Mouse (Mus musculus) forebrain, embryonic 12.5 days (tissue): Measurements from ENCODE around the gene Kcnh1. TPM values are rescaled to one million over a fixed set of nuclear protein-coding genes. Genes with fewer than 3 reads are reported as not detected.

Experiments used
- ATAC-seq: fragments of 200-750 bp; cut with Nextera tagmentation; 2 replicates; pipeline ENCODE4 v1.8.0; 2017; ENCODE audit warnings: moderate TSS enrichment; ENCODE audit not compliant: low FRiP score
- H3K27ac ChIP-seq: fragments of 300-500 bp; sonication (generic); 2 replicates; pipeline ENCODE4 v1.5.1; 2016; ENCODE audit warnings: mild to moderate bottlenecking
- H3K27me3 ChIP-seq: fragments of 300-500 bp; sonication (generic); 2 replicates; pipeline ENCODE4 v1.6.1; 2016; ENCODE audit warnings: mild to moderate bottlenecking
- H3K36me3 ChIP-seq: fragments of 300-500 bp; sonication (generic); replicated peaks from 2 replicates; pipeline ENCODE4 v1.6.1; 2016; ENCODE audit warnings: mild to moderate bottlenecking
- H3K4me1 ChIP-seq: fragments of 300-500 bp; sonication (generic); 2 replicates; pipeline ENCODE4 v1.6.1; 2016
- H3K4me2 ChIP-seq: fragments of 300-500 bp; sonication (generic); 2 replicates; pipeline ENCODE4 v1.6.1; 2016; ENCODE audit warnings: mild to moderate bottlenecking, moderate library complexity
- H3K4me3 ChIP-seq: fragments of 300-500 bp; sonication (generic); replicated peaks from 2 replicates; pipeline ENCODE4 v1.5.1; 2016; ENCODE audit warnings: mild to moderate bottlenecking
- H3K9ac ChIP-seq: fragments of 300-500 bp; sonication (generic); 2 replicates; pipeline ENCODE4 v1.6.1; 2016; ENCODE audit warnings: mild to moderate bottlenecking
- H3K9me3 ChIP-seq: fragments of 300-500 bp; sonication (generic); 2 replicates; pipeline ENCODE4 v1.6.1; 2016
- WGBS: fragments of 180-500 bp; shearing (Covaris S2); methylation state at CpG from one replicate; pipeline ENCODE4 v1.1.7; 2016; 5-methylcytosine and 5-hydroxymethylcytosine counted together
- polyA plus RNA-seq: library from polyadenylated mRNA; unstranded; fragments of >200 nt; fragmentation: Nextera tagmentation; extraction: Ambion mirVana; gene quantifications from 2 replicates; pipeline ENCODE4 v1.2.1, GENCODE M21; 2016

Kcnh1 gene
- 0.57 and 0.86 TPM in 2 replicates for polyA plus RNA-seq

- H3K9me3 ChIP-seq, result no peaks in the 10 kb centered on the region
- WGBS, result under 1% methylated on average over 69 of the region's 73 CpGs
- peak within 1 kb of the TSS; percentile 91 for H3K4me2 ChIP-seq
- peak within 1 kb of the TSS; percentile 65 for H3K9ac ChIP-seq
- no peaks in the 10 kb centered on the region for H3K36me3 ChIP-seq
- H3K4me3 ChIP-seq, result peak within 1 kb of the TSS; percentile 56
- H3K27ac ChIP-seq, result no peak within 1 kb of the TSS
- peak; percentile 94 for ATAC-seq
- H3K4me1 ChIP-seq, result peaks cover 12% of the 10 kb centered on the region
- peaks cover 40% of the 10 kb centered on the region for H3K27me3 ChIP-seq
These were observed at the start of gene Kcnh1 for GRCm38 (mm10) chr1:192190508-192191321. Gene Kcnh1, plus strand, starts transcription at chr1:192190774.

DNA sequence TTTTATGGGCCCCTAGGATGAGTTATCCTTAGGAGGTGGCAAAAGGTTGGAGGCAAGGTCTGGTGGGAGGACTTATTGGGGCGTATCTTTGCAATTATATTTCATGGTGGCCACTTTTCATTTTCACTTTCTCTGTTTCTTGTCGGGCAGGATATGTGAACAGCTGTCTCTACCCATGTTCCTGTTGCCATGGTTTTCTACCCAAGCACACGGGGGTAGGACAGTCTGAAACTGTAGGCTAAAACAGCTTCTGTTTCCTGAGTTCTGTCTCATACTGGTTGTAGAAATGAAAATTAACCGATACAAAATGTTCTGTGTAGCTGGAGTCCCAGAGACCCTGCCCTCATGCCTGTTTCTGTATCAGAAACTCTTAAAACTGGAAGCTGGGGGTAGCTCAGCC is 39.4 kb upstream of the Kcnh1 start:
- no peaks in the 10 kb centered on the region for H3K9me3 ChIP-seq
- no peak overlapping the region for H3K4me3 ChIP-seq
- 93% methylated on average over 4 of the region's 4 CpGs for WGBS
- no peaks in the 10 kb centered on the region for H3K4me1 ChIP-seq
- no peaks in the 10 kb centered on the region for H3K36me3 ChIP-seq
- no peak overlapping the region for H3K9ac ChIP-seq
- H3K27me3 ChIP-seq, result no peaks in the 10 kb centered on the region
- H3K27ac ChIP-seq, result no peak overlapping the region
- no peak for ATAC-seq
- H3K4me2 ChIP-seq, result no peak overlapping the region

- no peak overlapping the region for H3K4me3 ChIP-seq
- no peak overlapping the region for H3K4me2 ChIP-seq
- H3K4me1 ChIP-seq, result no peaks in the 10 kb centered on the region; the same call in 1 of the 2 replicates
- no peak for ATAC-seq
- WGBS, result 89% methylated on average over 3 of the region's 3 CpGs
- no peaks in the 10 kb centered on the region for H3K36me3 ChIP-seq
- H3K27ac ChIP-seq, result no peak overlapping the region
- no peaks in the 10 kb centered on the region for H3K27me3 ChIP-seq
- H3K9me3 ChIP-seq, result no peaks in the 10 kb centered on the region
- no peak overlapping the region for H3K9ac ChIP-seq
These were observed 19.1 kb upstream of the Kcnh1 start for GRCm38 (mm10) chr1:192171477-192171876.

GRCm38 (mm10) chr1:192179877-192180276 is 10.7 kb upstream of the Kcnh1 start:
- no peak overlapping the region for H3K4me3 ChIP-seq
- no peak for ATAC-seq
- no peaks in the 10 kb centered on the region for H3K36me3 ChIP-seq
- no peaks in the 10 kb centered on the region for H3K4me1 ChIP-seq
- H3K27ac ChIP-seq, result no peak overlapping the region
- 80% methylated on average over 3 of the region's 3 CpGs for WGBS
- no peaks in the 10 kb centered on the region for H3K27me3 ChIP-seq
- H3K9me3 ChIP-seq, result no peaks in the 10 kb centered on the region
- H3K4me2 ChIP-seq, result no peak overlapping the region
- no peak overlapping the region for H3K9ac ChIP-seq

GRCm38 (mm10) chr1:192181696-192182257 is 8.8 kb upstream of the Kcnh1 start:
- Histone ChIP-seq H3K36me3 (no peaks in the 10 kb centered on the region), H3K27me3 (no peaks in the 10 kb centered on the region), H3K4me3 (no peak overlapping the region), H3K27ac (no peak overlapping the region), H3K4me2 (no peak overlapping the region), H3K9me3 (no peaks in the 10 kb centered on the region), H3K4me1 (no peaks in the 10 kb centered on the region), H3K9ac (no peak overlapping the region)
- WGBS, result 84% methylated on average over 4 of the region's 4 CpGs
- no peak for ATAC-seq

- Histone ChIP-seq H3K9me3 (no peaks in the 10 kb centered on the region), H3K36me3 (no peaks in the 10 kb centered on the region), H3K4me3 (no peak overlapping the region), H3K27me3 (peaks cover 40% of the 10 kb centered on the region), H3K4me2 (no peak overlapping the region), H3K9ac (no peak overlapping the region), H3K27ac (no peak overlapping the region), H3K4me1 (peaks cover 12% of the 10 kb centered on the region)
- WGBS, result 9% methylated on average over 4 of the region's 4 CpGs
- ATAC-seq, result peak; percentile 55
These were observed 1.5 kb upstream of the Kcnh1 start for GRCm38 (mm10) chr1:192189056-192189455.

- H3K4me3 ChIP-seq, result no peak overlapping the region
- ATAC-seq, result no peak
- H3K9me3 ChIP-seq, result no peaks in the 10 kb centered on the region
- H3K4me2 ChIP-seq, result no peak overlapping the region
- no peaks in the 10 kb centered on the region for H3K36me3 ChIP-seq
- peaks cover 12% of the 10 kb centered on the region for H3K4me1 ChIP-seq
- peaks cover 40% of the 10 kb centered on the region for H3K27me3 ChIP-seq
- H3K27ac ChIP-seq, result no peak overlapping the region
- WGBS, result 81% methylated on average over 11 of the region's 11 CpGs
- no peak overlapping the region for H3K9ac ChIP-seq
These were observed 803 bp upstream of the Kcnh1 start for GRCm38 (mm10) chr1:192189771-192190170.

- H3K9ac ChIP-seq, result 0 out of 2 replicates have a peak overlapping the region, but pooled peaks have one; percentile 65
- H3K27ac ChIP-seq, result no peak overlapping the region
- no peak for ATAC-seq
- H3K36me3 ChIP-seq, result no peaks in the 10 kb centered on the region
- H3K27me3 ChIP-seq, result peaks cover 40% of the 10 kb centered on the region
- H3K4me3 ChIP-seq, result peak overlapping the region; percentile 56
- peaks cover 12% of the 10 kb centered on the region for H3K4me1 ChIP-seq
- H3K4me2 ChIP-seq, result peak overlapping the region; percentile 91
- 4% methylated on average over 13 of the region's 13 CpGs for WGBS
- no peaks in the 10 kb centered on the region for H3K9me3 ChIP-seq
These were observed 707 bp downstream of the Kcnh1 start for GRCm38 (mm10) chr1:192191322-192191639.

DNA sequence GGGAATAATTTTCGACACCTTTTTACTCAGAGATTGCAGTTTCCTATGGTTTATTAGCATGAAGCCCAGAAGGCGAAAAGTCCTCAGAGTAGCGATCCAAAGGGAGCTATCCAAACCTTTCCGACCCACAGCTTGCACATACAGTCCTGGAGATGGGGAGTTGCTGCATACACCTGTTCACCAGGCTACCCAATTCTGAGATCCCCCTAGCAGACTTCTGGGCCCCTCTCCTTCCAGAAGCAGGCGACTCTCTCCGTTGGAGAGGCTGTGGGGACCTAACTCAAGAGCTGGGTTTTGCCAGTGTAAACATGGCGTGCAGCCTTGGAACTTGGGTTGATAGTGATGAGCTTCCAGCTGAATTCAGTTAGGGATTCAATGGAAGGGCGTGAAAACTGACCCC is 1.3 kb downstream of the Kcnh1 start:
- Histone ChIP-seq H3K9me3 (no peaks in the 10 kb centered on the region), H3K4me1 (peaks cover 12% of the 10 kb centered on the region), H3K4me2 (no peak overlapping the region), H3K9ac (no peak overlapping the region), H3K4me3 (no peak overlapping the region), H3K27ac (no peak overlapping the region), H3K27me3 (peaks cover 40% of the 10 kb centered on the region), H3K36me3 (no peaks in the 10 kb centered on the region)
- 59% methylated on average over 8 of the region's 8 CpGs for WGBS
- no peak for ATAC-seq

DNA sequence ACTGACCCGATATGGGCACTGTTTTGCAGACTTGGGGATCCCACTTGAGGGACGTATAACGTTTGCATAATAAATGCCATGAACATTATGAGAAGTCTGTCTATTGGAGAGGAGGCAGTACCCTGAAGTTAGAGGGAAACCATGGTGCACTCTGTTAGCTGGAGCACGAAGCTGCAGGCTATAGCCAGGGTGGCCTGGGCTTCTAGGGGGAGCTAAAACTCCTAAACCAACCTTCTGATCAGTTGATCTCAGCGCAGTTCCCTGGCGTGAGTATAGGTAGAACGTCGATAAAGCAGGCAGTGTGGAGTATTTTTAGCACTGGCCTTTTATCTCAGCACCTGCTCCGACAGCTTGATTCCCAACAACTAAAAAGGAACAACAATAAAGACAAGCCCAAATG is 2.1 kb downstream of the Kcnh1 start:
- no peaks in the 10 kb centered on the region for H3K9me3 ChIP-seq
- WGBS, result 74% methylated on average over 9 of the region's 9 CpGs
- no peak overlapping the region for H3K4me3 ChIP-seq
- H3K27ac ChIP-seq, result no peak overlapping the region
- peaks cover 40% of the 10 kb centered on the region for H3K27me3 ChIP-seq
- H3K36me3 ChIP-seq, result no peaks in the 10 kb centered on the region
- no peak for ATAC-seq
- no peak overlapping the region for H3K9ac ChIP-seq
- H3K4me2 ChIP-seq, result no peak overlapping the region
- H3K4me1 ChIP-seq, result peaks cover 12% of the 10 kb centered on the region

GRCm38 (mm10) chr1:192193656-192194055 is 3.1 kb downstream of the Kcnh1 start:
- H3K9me3 ChIP-seq, result no peaks in the 10 kb centered on the region
- 84% methylated on average over 14 of the region's 14 CpGs for WGBS
- H3K27me3 ChIP-seq, result peaks cover 40% of the 10 kb centered on the region
- H3K4me1 ChIP-seq, result peaks cover 12% of the 10 kb centered on the region
- no peak overlapping the region for H3K9ac ChIP-seq
- no peak overlapping the region for H3K4me2 ChIP-seq
- no peak for ATAC-seq
- no peaks in the 10 kb centered on the region for H3K36me3 ChIP-seq
- H3K4me3 ChIP-seq, result no peak overlapping the region
- H3K27ac ChIP-seq, result no peak overlapping the region

- Histone ChIP-seq H3K36me3 (no peaks in the 10 kb centered on the region), H3K4me3 (no peak overlapping the region), H3K27ac (no peak overlapping the region), H3K27me3 (peaks cover 6% of the 10 kb centered on the region), H3K4me1 (no peaks in the 10 kb centered on the region), H3K9ac (no peak overlapping the region), H3K4me2 (no peak overlapping the region), H3K9me3 (no peaks in the 10 kb centered on the region)
- WGBS, result 66% methylated on average over 10 of the region's 10 CpGs
- ATAC-seq, result no peak
These were observed 6.9 kb downstream of the Kcnh1 start for GRCm38 (mm10) chr1:192197495-192197894.

DNA sequence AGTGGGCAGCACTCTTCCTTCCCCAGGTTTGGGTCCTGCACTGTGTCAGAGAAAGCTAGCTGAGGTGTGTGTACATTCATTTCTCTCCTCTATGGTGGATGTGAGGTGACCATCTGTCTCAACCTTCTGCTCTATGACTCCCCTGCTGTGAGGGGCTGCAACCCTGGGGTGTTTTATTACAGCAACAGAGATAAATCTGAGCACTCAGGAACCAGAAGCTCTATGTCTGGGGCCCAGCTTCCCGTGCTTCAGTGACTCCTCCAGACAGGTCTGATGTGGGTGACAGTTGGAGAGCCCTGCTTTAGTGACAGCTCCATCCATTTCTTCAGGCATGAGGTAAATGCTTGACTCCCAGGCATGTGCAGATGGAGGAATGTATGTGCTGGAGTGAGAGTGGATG is 12.4 kb downstream of the Kcnh1 start:
- Histone ChIP-seq H3K9ac (no peak overlapping the region), H3K27ac (no peak overlapping the region), H3K4me3 (no peak overlapping the region), H3K36me3 (no peaks in the 10 kb centered on the region), H3K9me3 (no peaks in the 10 kb centered on the region), H3K27me3 (no peaks in the 10 kb centered on the region), H3K4me2 (no peak overlapping the region), H3K4me1 (no peaks in the 10 kb centered on the region)
- 58% methylated on average over 1 of the region's 1 CpGs for WGBS
- no peak for ATAC-seq
